Mouse (Mus musculus) small intestine, adult 2 months (tissue): ENCODE results near the gene Cfap157. TPM values are rescaled to one million over a fixed set of nuclear protein-coding genes. Genes with fewer than 3 reads are reported as not detected.

Experiments
- H3K27ac ChIP-seq: fragments of 200-500 bp; 2 replicates; pipeline ENCODE4 v1.5.1; 2012; ENCODE audit warnings: low read depth, low read length, control low read depth, inconsistent platforms; ENCODE audit not compliant: insufficient read depth
- H3K27me3 ChIP-seq: fragments of 200-500 bp; 2 replicates; pipeline ENCODE4 v1.6.1; 2012; ENCODE audit warnings: mild to moderate bottlenecking, moderate library complexity, low read length, inconsistent platforms; ENCODE audit not compliant: control insufficient read depth, insufficient read depth
- H3K36me3 ChIP-seq: fragments of 200-500 bp; 2 replicates; pipeline ENCODE4 v1.6.1; 2012; ENCODE audit warnings: mild to moderate bottlenecking, low read length, control low read depth, inconsistent platforms; ENCODE audit not compliant: control insufficient read depth, insufficient read depth
- H3K4me1 ChIP-seq: fragments of 200-500 bp; 2 replicates; pipeline ENCODE4 v1.6.1; 2012; ENCODE audit warnings: low read length, inconsistent platforms, mixed read lengths; ENCODE audit not compliant: control insufficient read depth, insufficient read depth, insufficient read length
- H3K4me3 ChIP-seq: fragments of 200-500 bp; 2 replicates; pipeline ENCODE4 v1.5.1; 2012; ENCODE audit warnings: low read depth, mild to moderate bottlenecking, control low read depth, inconsistent platforms, low read length, moderate library complexity
- CTCF ChIP-seq: fragments of 200-500 bp; IDR thresholded peaks from 2 replicates; pipeline ENCODE4 v1.5.1; 2012; ENCODE audit warnings: low read depth, mild to moderate bottlenecking, control low read depth, inconsistent platforms, low read length, moderate library complexity, mixed read lengths; ENCODE audit not compliant: insufficient replicate concordance, insufficient read length; ENCODE audit errors: extremely low read depth
- POLR2A ChIP-seq: fragments of 200-500 bp; IDR thresholded peaks from 2 replicates; pipeline ENCODE4 v1.6.1; 2012; ENCODE audit warnings: low read depth, mild to moderate bottlenecking, control low read depth, inconsistent platforms, low read length, moderate library complexity
- WGBS: fragments of 180-500 bp; shearing (Covaris S2); methylation state at CpG from one replicate; pipeline ENCODE4 v1.1.7; 2018; 5-methylcytosine and 5-hydroxymethylcytosine counted together
- polyA plus RNA-seq: library from polyadenylated mRNA; depleted of rRNA; stranded (reverse); fragments of >200 nt; gene quantifications from 2 replicates; pipeline ENCODE4 v1.2.3, GENCODE M21; 2012; rRNA removed

Gene Cfap157
- polyA plus RNA-seq, 1 experiment: 0.06 TPM

- H3K27me3 ChIP-seq: no peaks in the 10 kb centered on the region
- TF ChIP-seq POLR2A (no peak), CTCF (no peak)
- WGBS: 90% methylated on average over 4 of the region's 4 CpGs
- no peak overlapping the region for H3K4me3 ChIP-seq
- peaks cover 4% of the 10 kb centered on the region for H3K4me1 ChIP-seq
- no peaks in the 10 kb centered on the region for H3K36me3 ChIP-seq
- H3K27ac ChIP-seq: no peak overlapping the region
Measured at GRCm38 (mm10) chr2:32729547-32729946, 54.7 kb downstream of the Cfap157 start.

DNA sequence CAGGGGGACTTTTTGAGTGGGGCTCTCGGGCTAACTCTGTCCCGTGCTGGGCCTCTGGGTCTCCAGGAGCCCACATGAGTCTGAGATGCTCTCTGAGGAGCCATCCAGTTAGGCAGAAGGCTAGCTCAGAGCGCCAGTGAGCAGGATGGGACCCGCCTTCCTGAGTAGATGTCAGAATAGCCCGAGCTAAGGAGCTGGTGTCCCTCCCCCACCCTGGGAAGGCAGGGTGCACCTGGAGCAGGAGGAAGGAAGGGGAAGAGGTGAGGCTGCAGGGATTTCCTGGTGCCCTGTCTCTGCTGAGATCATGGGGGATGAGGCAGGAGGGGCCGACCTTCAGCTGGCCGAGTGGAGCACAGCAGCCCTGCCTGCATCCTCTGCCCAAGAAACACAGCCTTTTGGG, 55.8 kb downstream of the Cfap157 start:
- TF ChIP-seq CTCF (no peak), POLR2A (no peak)
- H3K27me3 ChIP-seq: no peaks in the 10 kb centered on the region
- H3K4me3 ChIP-seq: peak overlapping the region; percentile 58
- peaks cover 4% of the 10 kb centered on the region for H3K4me1 ChIP-seq
- no peaks in the 10 kb centered on the region for H3K36me3 ChIP-seq
- H3K27ac ChIP-seq: no peak overlapping the region
- WGBS: 55% methylated on average over 7 of the region's 7 CpGs

- Histone ChIP-seq H3K4me3 (peak overlapping the region; percentile 58), H3K27ac (no peak overlapping the region), H3K27me3 (no peaks in the 10 kb centered on the region), H3K36me3 (no peaks in the 10 kb centered on the region), H3K4me1 (peaks cover 4% of the 10 kb centered on the region)
- TF ChIP-seq POLR2A (peak; percentile 30; the same call in 1 of the 2 replicates), CTCF (no peak)
- WGBS: 4% methylated on average over 16 of the region's 16 CpGs
Measured at GRCm38 (mm10) chr2:32727435-32727834, 56.8 kb downstream of the Cfap157 start.

Other genes with a start within 250 kb of the Cfap157 start
- gene Fam102a, start 249.1 kb downstream of the Cfap157 start, polyA plus RNA-seq: 55.2 and 96.2 TPM in 2 replicates
- gene Dpm2, start 213.6 kb downstream of the Cfap157 start, polyA plus RNA-seq: 49.3 and 87.5 TPM in 2 replicates
- 0.15 and 0.25 TPM in 2 replicates for gene Pip5kl1, start 209.6 kb downstream of the Cfap157 start, polyA plus RNA-seq
- gene 9430097D07Rik, start 208.7 kb downstream of the Cfap157 start, polyA plus RNA-seq: not detected in 2 replicates
- gene St6galnac4, start 197.3 kb downstream of the Cfap157 start, polyA plus RNA-seq: 9.1 and 9.6 TPM in 2 replicates
- 12.5 and 18.2 TPM in 2 replicates for gene St6galnac6, start 184.7 kb downstream of the Cfap157 start, polyA plus RNA-seq
- 3.4 and 3.7 TPM in 2 replicates for gene Ak1, start 162.7 kb downstream of the Cfap157 start, polyA plus RNA-seq
- gene Eng, start 137.8 kb downstream of the Cfap157 start, polyA plus RNA-seq: 36.8 and 54.4 TPM in 2 replicates
- 25.6 and 26.0 TPM in 2 replicates for gene Fpgs, start 80.3 kb downstream of the Cfap157 start, polyA plus RNA-seq
- 41.9 and 89.9 TPM in 2 replicates for gene Cdk9, start 71.4 kb downstream of the Cfap157 start, polyA plus RNA-seq
- 10.9 and 25.3 TPM in 2 replicates for gene Sh2d3c, start 63.4 kb downstream of the Cfap157 start, polyA plus RNA-seq
- gene 6330409D20Rik, start 43.4 kb downstream of the Cfap157 start, polyA plus RNA-seq: not detected in 2 replicates
- 86.2 and 133 TPM in 2 replicates for gene Tor2a, start 27.2 kb downstream of the Cfap157 start, polyA plus RNA-seq
- gene Ttc16, start 8.8 kb downstream of the Cfap157 start, polyA plus RNA-seq: 1.0 and 2.3 TPM in 2 replicates
- gene Ptrh1, start 8.6 kb downstream of the Cfap157 start, polyA plus RNA-seq: 28.4 and 65.8 TPM in 2 replicates
- gene Stxbp1, start 62.8 kb upstream of the Cfap157 start, polyA plus RNA-seq: 3.6 and 7.0 TPM in 2 replicates
- 19.4 and 27.2 TPM in 2 replicates for gene Fam129b, start 91.7 kb upstream of the Cfap157 start, polyA plus RNA-seq
- gene Rpl12, start 177.1 kb upstream of the Cfap157 start, polyA plus RNA-seq: 80.3 and 161 TPM in 2 replicates
- gene Lrsam1, start 177.2 kb upstream of the Cfap157 start, polyA plus RNA-seq: 6.4 and 12.0 TPM in 2 replicates
- 16.6 and 46.7 TPM in 2 replicates for gene Slc2a8, start 197.7 kb upstream of the Cfap157 start, polyA plus RNA-seq